Mouse (Mus musculus): Measurements from ENCODE around the gene Acbd4. TPM values are rescaled to one million over a fixed set of nuclear protein-coding genes. Genes with fewer than 3 reads are reported as not detected.
A peak's percentile ranks its signal among the peaks of the same experiment; 100 is the strongest.

The Acbd4 gene
- total RNA-seq, 2 experiments from 2014 or later: 116 to 169 TPM

GRCm38 (mm10) chr11:103081631-103082030 is 19.9 kb upstream of the Acbd4 start:
- no peak for DNase-seq (ENCODE audit: low spot score in 2 of 2)

GRCm38 (mm10) chr11:103093306-103093705 is 8.2 kb upstream of the Acbd4 start:
- no peak for DNase-seq (ENCODE audit: low spot score in 2 of 2)

- DNase-seq (ENCODE audit: low spot score in 2 of 2): peak in 1 of 2 experiments; percentile 55
Observed at GRCm38 (mm10) chr11:103093862-103094833, 7.3 kb upstream of the Acbd4 start.

- no peak for DNase-seq (ENCODE audit: low spot score in 2 of 2)
Observed at GRCm38 (mm10) chr11:103095107-103095670, 6.3 kb upstream of the Acbd4 start.

GRCm38 (mm10) chr11:103095801-103096200 is 5.7 kb upstream of the Acbd4 start:
- no peak for DNase-seq (ENCODE audit: low spot score in 2 of 2)

DNA sequence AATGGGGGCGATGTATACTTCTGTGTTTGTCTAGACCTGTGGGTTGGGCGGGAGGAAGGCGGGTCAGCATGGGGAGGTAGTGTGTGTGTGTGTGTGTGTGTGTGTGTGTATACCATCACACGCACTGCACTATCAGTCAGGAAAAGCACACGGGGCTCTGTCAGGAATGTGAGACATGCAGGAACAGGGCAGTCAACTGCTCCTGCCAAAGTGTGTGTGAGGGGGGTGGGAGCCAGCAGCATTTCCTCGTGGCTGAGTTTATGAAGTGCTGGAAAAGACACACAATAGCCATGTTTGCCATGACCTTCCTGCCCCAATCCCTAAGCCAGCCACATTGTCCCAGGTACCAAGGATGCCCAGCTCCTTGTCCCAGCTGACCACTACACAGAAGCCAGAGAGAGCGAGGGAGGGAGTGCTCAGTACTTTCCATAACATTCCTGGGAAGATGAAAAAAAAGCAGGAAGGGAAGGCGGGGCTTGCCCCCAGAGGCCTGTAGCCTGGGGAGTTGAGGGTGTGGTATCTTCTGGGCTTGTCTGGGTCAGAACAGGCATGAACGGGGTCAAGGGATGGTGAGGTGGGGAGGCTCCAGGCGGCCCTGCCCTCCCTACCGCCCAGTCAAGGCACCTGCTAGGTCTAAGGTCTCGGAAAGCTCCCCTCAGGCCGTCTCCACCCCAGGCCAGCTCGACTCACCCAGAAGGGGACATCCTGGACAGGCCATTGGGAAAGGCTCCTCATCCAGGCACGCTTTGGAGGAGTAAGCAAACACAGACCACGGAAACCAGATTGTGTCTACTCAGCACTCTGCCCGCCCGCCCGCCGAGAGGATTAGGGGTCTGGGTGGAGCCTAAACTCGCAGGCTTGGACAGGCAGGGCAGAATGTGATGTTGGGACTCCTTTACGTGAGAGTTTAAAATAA is 4.2 kb upstream of the Acbd4 start:
- no peak for DNase-seq (ENCODE audit: low spot score in 2 of 2)

DNA sequence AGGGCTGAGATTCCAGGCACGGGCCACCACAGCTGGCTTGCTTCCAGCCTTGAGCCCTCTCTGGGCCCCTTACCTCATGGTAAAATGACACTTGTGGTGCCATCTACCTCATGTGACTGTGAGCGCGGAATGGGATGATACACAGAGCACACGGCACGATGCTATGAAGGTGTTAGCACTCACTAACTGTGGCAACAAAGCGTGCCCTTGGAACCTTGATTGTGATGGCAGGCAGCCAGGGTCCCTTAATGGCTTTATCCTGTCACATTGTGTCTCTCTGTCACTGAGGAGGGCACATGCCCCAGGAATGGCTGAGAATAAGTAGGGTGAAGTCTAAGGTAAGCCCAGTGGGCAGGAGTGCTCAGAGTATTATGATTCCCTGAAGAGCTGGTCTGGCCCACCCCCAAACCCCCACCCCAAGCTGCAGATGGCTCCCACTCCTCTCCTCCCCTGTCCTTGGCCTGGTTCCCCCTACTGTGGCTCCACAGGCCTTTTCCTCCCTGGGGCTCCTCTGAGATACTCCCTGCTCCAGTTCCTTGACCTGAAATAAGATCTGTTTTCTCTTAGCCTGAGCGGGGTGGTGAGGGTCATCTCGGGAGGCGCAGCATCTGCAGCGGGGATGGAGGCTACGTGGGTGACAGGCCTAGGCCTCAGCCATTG is 2.8 kb upstream of the Acbd4 start:
- peak in 1 of 2 experiments; percentile 3 for DNase-seq (ENCODE audit: low spot score in 2 of 2)

GRCm38 (mm10) chr11:103099352-103099940 is 2.0 kb upstream of the Acbd4 start:
- peak in 1 of 2 experiments; percentile 2 for DNase-seq (ENCODE audit: low spot score in 2 of 2)

DNA sequence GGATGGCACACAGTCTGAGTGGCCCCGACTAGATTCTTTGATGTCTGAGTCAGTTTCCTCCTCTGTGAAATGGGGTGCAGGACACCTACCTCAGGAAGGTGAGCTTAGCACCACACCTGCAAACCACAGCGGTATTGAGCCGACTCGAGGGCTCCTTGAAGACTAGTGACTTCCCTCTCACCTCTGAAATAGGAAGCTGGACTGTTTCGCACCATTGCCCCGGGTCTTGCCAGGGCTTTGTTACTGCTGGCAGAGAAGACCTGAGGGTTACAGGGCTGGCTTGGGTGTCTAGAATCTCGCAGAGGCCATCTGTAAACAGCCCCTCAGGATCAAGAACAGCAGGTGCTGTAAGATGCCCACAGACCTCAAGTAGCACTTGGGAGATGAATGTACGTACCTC is 1.1 kb upstream of the Acbd4 start:
- no peak for DNase-seq (ENCODE audit: low spot score in 2 of 2)

- DNase-seq (ENCODE audit: low spot score in 2 of 2): peak; percentile 76 to 83
Observed at GRCm38 (mm10) chr11:103101866-103102501, 502 bp downstream of the Acbd4 start.

- peak; percentile 100 for DNase-seq (ENCODE audit: low spot score in 2 of 2)
Observed at GRCm38 (mm10) chr11:103102725-103103349, 1.4 kb downstream of the Acbd4 start.

DNA sequence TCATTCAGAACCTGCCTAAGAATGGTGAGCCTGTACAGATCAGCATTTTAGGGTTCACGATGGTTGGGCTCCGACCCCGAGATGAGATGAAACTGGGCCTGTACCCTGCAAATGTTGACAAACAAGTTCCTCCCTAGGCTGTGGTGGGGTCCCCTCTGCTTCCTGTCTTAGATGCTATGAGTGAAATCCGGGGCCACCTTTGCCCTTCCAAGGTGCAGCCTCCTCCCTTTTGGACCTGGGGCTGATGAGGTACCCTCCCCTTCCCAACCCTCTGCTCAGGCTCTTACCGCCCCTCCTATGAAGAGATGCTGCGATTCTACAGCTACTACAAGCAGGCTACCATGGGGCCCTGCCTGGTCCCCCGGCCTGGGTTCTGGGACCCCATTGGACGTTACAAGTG is 2.1 kb downstream of the Acbd4 start:
- peak in 1 of 2 experiments; percentile 24 for DNase-seq (ENCODE audit: low spot score in 2 of 2)

- no peak for DNase-seq (ENCODE audit: low spot score in 2 of 2)
Observed at GRCm38 (mm10) chr11:103104469-103104868, 3.0 kb downstream of the Acbd4 start.

DNA sequence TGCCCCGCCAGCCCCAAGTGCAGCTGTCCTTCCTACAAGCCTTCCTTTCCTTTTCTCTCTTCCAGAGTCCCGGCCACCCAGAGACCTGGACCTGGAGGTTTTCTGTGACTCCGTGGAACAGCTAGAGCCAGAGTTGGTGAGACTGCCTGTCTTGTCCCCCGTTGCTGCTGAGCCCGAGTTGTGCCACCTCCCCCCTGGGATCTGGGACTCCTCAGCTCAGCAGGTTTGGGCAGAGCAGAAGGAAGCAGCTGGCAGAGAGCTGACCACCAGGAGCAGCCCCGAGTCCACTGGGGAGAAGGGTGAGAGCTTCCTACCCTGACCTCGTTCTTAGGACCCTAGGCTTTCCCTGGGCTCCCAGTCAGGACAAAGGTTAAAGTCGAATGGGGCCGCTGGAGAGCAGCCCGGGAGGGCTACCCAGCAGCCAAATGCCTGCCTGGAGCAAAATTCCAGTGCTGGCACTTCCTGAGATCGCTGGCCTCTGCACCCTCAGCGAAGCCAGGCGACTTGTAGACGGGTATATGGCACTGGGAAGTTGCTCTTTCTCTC is 3.8 kb downstream of the Acbd4 start:
- peak in 1 of 2 experiments; percentile 26 for DNase-seq (ENCODE audit: low spot score in 2 of 2)

- DNase-seq (ENCODE audit: low spot score in 2 of 2): no peak
Observed at GRCm38 (mm10) chr11:103105810-103106209, 4.3 kb downstream of the Acbd4 start.

DNA sequence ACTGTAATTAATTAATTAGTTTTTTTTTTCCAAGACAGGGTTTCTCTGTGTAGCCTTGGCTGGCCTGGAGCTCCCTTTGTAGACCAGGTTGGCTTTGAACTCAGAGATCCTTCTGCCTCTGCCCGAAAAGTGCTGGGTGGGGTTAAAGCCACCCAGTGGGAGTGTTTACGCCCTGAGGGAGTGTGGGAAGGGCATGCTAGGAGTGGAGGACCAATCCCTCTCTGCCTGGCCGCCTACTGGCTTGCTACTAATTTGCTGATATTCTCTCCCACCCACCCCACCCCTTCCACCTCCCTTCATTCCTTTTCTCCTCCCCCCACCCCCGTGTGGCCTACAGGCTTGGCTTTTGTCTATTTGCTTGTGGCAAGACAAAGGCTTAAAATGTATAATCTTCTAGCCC is 4.9 kb downstream of the Acbd4 start:
- DNase-seq (ENCODE audit: low spot score in 2 of 2): no peak

DNA sequence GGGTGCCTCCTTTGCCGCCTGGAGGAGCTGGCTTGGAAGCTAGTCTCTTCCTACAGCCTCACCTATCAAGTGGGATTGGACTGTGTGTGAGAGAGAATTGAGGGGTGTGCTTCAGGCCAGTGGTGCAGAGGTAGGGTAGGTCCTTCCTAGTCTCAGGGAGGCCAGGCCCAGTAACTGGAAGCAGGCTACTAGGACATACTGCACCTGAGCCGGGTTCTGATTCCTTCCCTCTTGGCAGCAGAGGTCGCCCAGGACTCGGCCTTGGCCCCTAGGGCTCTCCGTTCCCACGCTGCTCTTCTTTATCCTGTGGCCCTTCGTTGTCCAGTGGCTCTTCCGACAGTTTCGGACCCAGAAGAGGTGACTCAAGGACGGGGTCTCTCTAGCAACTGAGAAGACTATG is 9.8 kb downstream of the Acbd4 start:
- no peak for DNase-seq (ENCODE audit: low spot score in 2 of 2)

DNA sequence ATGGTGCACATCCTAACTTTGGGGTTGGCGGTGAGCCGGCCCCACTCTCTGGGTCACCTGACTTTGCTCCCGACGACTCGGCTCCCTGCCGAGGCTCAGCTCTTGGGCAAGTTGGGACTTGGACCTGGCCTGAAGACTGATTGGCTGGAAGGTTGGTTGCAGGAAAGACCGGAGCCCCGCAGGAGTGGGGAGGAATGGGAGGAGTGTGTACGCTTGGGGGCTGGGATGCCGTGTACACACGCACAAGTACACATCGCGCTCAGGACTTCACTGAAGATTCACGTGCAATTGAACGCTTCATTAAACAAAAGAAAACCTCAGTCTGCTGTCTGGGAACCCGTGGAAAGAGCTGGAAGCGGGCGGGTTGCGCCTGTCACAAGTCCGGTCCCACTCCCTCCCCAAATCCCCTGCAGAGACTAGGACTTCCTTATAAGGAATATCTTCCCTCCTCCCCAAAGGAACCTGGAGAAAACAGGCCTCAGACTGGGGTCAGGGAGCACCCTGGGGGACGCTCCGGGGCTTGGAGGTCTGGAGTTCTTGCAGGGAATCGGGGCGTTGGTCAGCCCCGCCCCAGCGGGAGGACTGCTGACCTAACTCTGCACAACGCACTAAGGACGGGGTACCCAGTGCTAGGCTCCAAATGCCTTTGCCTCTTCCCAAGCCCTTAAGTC is 10.5 kb downstream of the Acbd4 start:
- peak; percentile 61 to 63 for DNase-seq (ENCODE audit: low spot score in 2 of 2)

DNA sequence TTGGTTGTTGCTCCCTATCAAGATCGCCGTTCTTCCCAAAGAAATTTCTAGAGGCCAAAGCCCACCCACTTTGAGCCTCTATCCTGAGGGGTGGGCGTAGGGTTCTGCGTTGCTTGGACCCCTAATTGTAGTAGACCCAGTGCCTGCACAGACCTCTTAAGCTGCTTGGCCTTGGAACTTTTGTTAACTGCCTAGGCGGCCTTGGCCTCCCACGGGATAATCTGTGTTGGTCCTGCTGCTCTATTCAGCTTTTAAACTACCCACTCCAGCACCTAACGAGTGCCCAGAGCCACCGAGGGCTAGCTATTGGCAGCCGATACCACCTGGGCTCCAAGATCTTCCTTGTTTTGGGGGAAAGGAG is 11.1 kb downstream of the Acbd4 start:
- DNase-seq (ENCODE audit: low spot score in 2 of 2): peak in 1 of 2 experiments; percentile 43

All from adrenal gland, adult 18-20 months (tissue).